ENCODE assay signal across 17 mouse cellular contexts in the genomic region with DNA sequence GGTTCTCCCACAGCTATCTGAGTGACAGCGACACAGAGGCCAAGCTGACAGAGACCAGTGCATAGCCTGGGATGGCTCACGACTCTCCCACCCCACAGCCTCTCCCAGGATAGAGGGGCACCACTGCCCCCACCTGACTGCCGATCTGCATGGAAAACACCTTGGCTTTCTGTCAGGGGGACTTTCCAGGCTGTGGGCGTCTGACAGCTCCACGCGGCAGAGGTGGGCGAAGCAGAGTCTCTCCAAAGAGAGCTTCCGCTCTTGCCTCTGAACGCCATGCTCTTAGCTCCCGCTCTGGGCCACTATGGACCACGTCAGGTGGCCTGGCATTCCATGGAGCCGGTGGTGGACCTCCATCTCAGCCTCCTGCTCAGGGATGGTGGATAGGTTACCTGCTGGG. TPM values are rescaled to one million over a fixed set of nuclear protein-coding genes. Genes with fewer than 3 reads are reported as not detected.
DNase-seq lines count a peak whose midpoint lies in the region; ATAC-seq lines count a peak whose summit lies in the region.
"Had no signal": no experiment of that assay in that cellular context is flagged by ENCODE, and none has a peak within 500 bp of the region (broad histone marks: within the 10 kb centered on the region; RNA-seq: fewer than 3 reads in every experiment).

No protein-coding gene starts in this region.

- H3K4me3 ChIP-seq in hindbrain, embryonic 10.5 days: no peak overlapping the region
- H3K4me3 ChIP-seq in hindbrain, embryonic 14.5 days (replicated peaks; ENCODE audit: low read length): no peak overlapping the region
- H3K4me3 ChIP-seq in midbrain, embryonic 12.5 days: no peak overlapping the region
- H3K4me3 ChIP-seq in midbrain, embryonic 15.5 days: no peak overlapping the region
- no peak overlapping the region for H3K4me3 ChIP-seq in forebrain, embryonic 14.5 days (ENCODE audit: low read depth, low read length)
- no peak overlapping the region for H3K4me3 ChIP-seq in neural tube, embryonic 15.5 days (replicated peaks)
- H3K4me3 ChIP-seq: heart, adult 2 months had no signal

- ATAC-seq in hindbrain, embryonic 14.5 days (ENCODE audit: low FRiP score): no peak
- ATAC-seq in midbrain, embryonic 12.5 days (ENCODE audit: low FRiP score, low read depth): no peak
- no peak for ATAC-seq in midbrain, embryonic 15.5 days (replicated peaks)
- ATAC-seq in forebrain, embryonic 14.5 days: no peak
- ATAC-seq in neural tube, embryonic 15.5 days (ENCODE audit: low FRiP score): 0 out of 2 replicates have a peak, but pooled peaks have one; percentile 36
- ATAC-seq: inflammation-experienced regulatory T-cells, adult 6 months had no signal

- H3K27ac ChIP-seq in hindbrain, embryonic 10.5 days: peak overlapping the region; percentile 53; the same call in 1 of the 2 replicates
- no peak overlapping the region for H3K27ac ChIP-seq in hindbrain, embryonic 14.5 days
- peak overlapping the region; percentile 61; the same call in 1 of the 2 replicates for H3K27ac ChIP-seq in midbrain, embryonic 12.5 days (replicated peaks)
- H3K27ac ChIP-seq in midbrain, embryonic 15.5 days: no peak overlapping the region
- H3K27ac ChIP-seq in forebrain, embryonic 14.5 days (ENCODE audit: low read depth, low read length): peak overlapping the region; percentile 59; the same call in 1 of the 2 replicates
- peak overlapping the region; percentile 2; the same call in 1 of the 2 replicates for H3K27ac ChIP-seq in neural tube, embryonic 15.5 days (replicated peaks)
- H3K27ac ChIP-seq: heart, adult 2 months; liver, embryonic 14.5 days had no signal

- no peak overlapping the region for H3K4me2 ChIP-seq in hindbrain, embryonic 14.5 days (replicated peaks)
- H3K4me2 ChIP-seq in midbrain, embryonic 12.5 days (replicated peaks): no peak overlapping the region
- no peak overlapping the region for H3K4me2 ChIP-seq in midbrain, embryonic 15.5 days
- H3K4me2 ChIP-seq in forebrain, embryonic 14.5 days (ENCODE audit: low read length): no peak overlapping the region
- no peak overlapping the region for H3K4me2 ChIP-seq in neural tube, embryonic 15.5 days

- H3K9ac ChIP-seq in hindbrain, embryonic 14.5 days: no peak overlapping the region
- H3K9ac ChIP-seq in midbrain, embryonic 12.5 days (replicated peaks): no peak overlapping the region
- H3K9ac ChIP-seq in midbrain, embryonic 15.5 days: no peak overlapping the region
- no peak overlapping the region for H3K9ac ChIP-seq in forebrain, embryonic 14.5 days (ENCODE audit: low read length)
- no peak overlapping the region for H3K9ac ChIP-seq in neural tube, embryonic 15.5 days (replicated peaks)
- H3K9ac ChIP-seq: liver, embryonic 14.5 days had no signal

- peaks cover 36% of the 10 kb centered on the region for H3K36me3 ChIP-seq in hindbrain, embryonic 10.5 days
- H3K36me3 ChIP-seq in hindbrain, embryonic 14.5 days (replicated peaks; ENCODE audit: control insufficient read depth, insufficient read depth): peaks cover 32% of the 10 kb centered on the region
- H3K36me3 ChIP-seq in midbrain, embryonic 12.5 days: peaks cover 26% of the 10 kb centered on the region
- H3K36me3 ChIP-seq in midbrain, embryonic 15.5 days (replicated peaks): peaks cover 6% of the 10 kb centered on the region; the same call in 1 of the 2 replicates
- H3K36me3 ChIP-seq in forebrain, embryonic 14.5 days (ENCODE audit: control insufficient read depth, insufficient read depth, low read length): peaks cover 19% of the 10 kb centered on the region
- H3K36me3 ChIP-seq in neural tube, embryonic 15.5 days: peaks cover 22% of the 10 kb centered on the region

- peaks cover 60% of the 10 kb centered on the region for H3K4me1 ChIP-seq in hindbrain, embryonic 10.5 days (replicated peaks)
- peaks cover 37% of the 10 kb centered on the region for H3K4me1 ChIP-seq in hindbrain, embryonic 14.5 days (replicated peaks; ENCODE audit: control insufficient read depth, insufficient read depth, low read length)
- peaks cover 53% of the 10 kb centered on the region for H3K4me1 ChIP-seq in midbrain, embryonic 12.5 days
- peaks cover 50% of the 10 kb centered on the region for H3K4me1 ChIP-seq in midbrain, embryonic 15.5 days
- H3K4me1 ChIP-seq in forebrain, embryonic 14.5 days (ENCODE audit: control insufficient read depth, insufficient read depth, low read length): peaks cover 58% of the 10 kb centered on the region
- peaks cover 57% of the 10 kb centered on the region for H3K4me1 ChIP-seq in neural tube, embryonic 15.5 days

- peaks cover 82% of the 10 kb centered on the region for H3K27me3 ChIP-seq in hindbrain, embryonic 10.5 days (ENCODE audit: insufficient read depth, poor library complexity, severe bottlenecking)
- peaks cover 20% of the 10 kb centered on the region; the same call in 1 of the 2 replicates for H3K27me3 ChIP-seq in hindbrain, embryonic 14.5 days (ENCODE audit: control insufficient read depth, insufficient read depth, low read length)
- H3K27me3 ChIP-seq in midbrain, embryonic 12.5 days: peaks cover 72% of the 10 kb centered on the region
- H3K27me3 ChIP-seq in midbrain, embryonic 15.5 days (replicated peaks): 0 out of 2 replicates have a peak, but pooled peaks cover 6% of the 10 kb centered on the region
- H3K27me3 ChIP-seq in forebrain, embryonic 14.5 days (replicated peaks; ENCODE audit: control insufficient read depth, insufficient read depth, low read length): no peaks in the 10 kb centered on the region
- H3K27me3 ChIP-seq in neural tube, embryonic 15.5 days (replicated peaks): peaks cover 20% of the 10 kb centered on the region

- no peak for DNase-seq in hindbrain, embryonic 10.5 days (ENCODE audit: low spot score)
- no peak for DNase-seq in hindbrain, embryonic 14.5 days (ENCODE audit: low spot score)
- DNase-seq in forebrain, embryonic 14.5 days (ENCODE audit: low spot score): no peak
- no peak for DNase-seq in urinary bladder, adult 2 months (ENCODE audit: low spot score)
- DNase-seq: B cell, adult 2 months; cerebellum, adult 18-20 months; cerebellum, postnatal 36 days; gastrocnemius, postnatal 10 days; heart, adult 2 months; heart, postnatal 36 days; kidney, postnatal 10 days; right cerebral cortex, postnatal 25 days had no signal

- H3K9me3 ChIP-seq in hindbrain, embryonic 10.5 days: no peaks in the 10 kb centered on the region
- no peaks in the 10 kb centered on the region for H3K9me3 ChIP-seq in hindbrain, embryonic 14.5 days (ENCODE audit: control insufficient read depth, low read length)
- no peaks in the 10 kb centered on the region for H3K9me3 ChIP-seq in midbrain, embryonic 12.5 days
- no peaks in the 10 kb centered on the region for H3K9me3 ChIP-seq in midbrain, embryonic 15.5 days
- no peaks in the 10 kb centered on the region for H3K9me3 ChIP-seq in forebrain, embryonic 14.5 days (replicated peaks; ENCODE audit: control insufficient read depth, low read length)
- H3K9me3 ChIP-seq in neural tube, embryonic 15.5 days (replicated peaks): no peaks in the 10 kb centered on the region

- WGBS in hindbrain, embryonic 10.5 days: 59% methylated on average over 12 of the region's 12 CpGs
- 61% methylated on average over 12 of the region's 12 CpGs for WGBS in hindbrain, embryonic 14.5 days
- 59% methylated on average over 12 of the region's 12 CpGs for WGBS in midbrain, embryonic 12.5 days
- 67% methylated on average over 12 of the region's 12 CpGs for WGBS in midbrain, embryonic 15.5 days
- WGBS in forebrain, embryonic 14.5 days: 62% methylated on average over 12 of the region's 12 CpGs
- WGBS in neural tube, embryonic 15.5 days: 54% methylated on average over 12 of the region's 12 CpGs

RNA-seq across cellular contexts. Expression of a gene that starts 29.1 kb away (rescaled TPM):
- polyA plus RNA-seq in hindbrain, embryonic 10.5 days (2016; fragmentation: Nextera tagmentation; extraction: Ambion mirVana): 7.3 and 13.1 TPM in 2 replicates
- 2.8 and 6.1 TPM in 2 replicates for polyA plus RNA-seq in hindbrain, embryonic 14.5 days (2014; fragmentation: Nextera tagmentation; extraction: Ambion mirVana)
- 12.0 and 14.4 TPM in 2 replicates for polyA plus RNA-seq in midbrain, embryonic 12.5 days (2016; fragmentation: Nextera tagmentation; extraction: Ambion mirVana)
- 5.7 and 6.7 TPM in 2 replicates for polyA plus RNA-seq in midbrain, embryonic 15.5 days (2015; fragmentation: Nextera tagmentation; extraction: Ambion mirVana)
- 10.1 and 11.4 TPM in 2 replicates for polyA plus RNA-seq in forebrain, embryonic 14.5 days (2014; fragmentation: Nextera tagmentation; extraction: Ambion mirVana)
- 5.4 and 5.5 TPM in 2 replicates for polyA plus RNA-seq in neural tube, embryonic 15.5 days (2015; fragmentation: Nextera tagmentation; extraction: Ambion mirVana)
- polyA plus RNA-seq in urinary bladder, adult 2 months (2012; rRNA removed): 0.37 and 0.66 TPM in 2 replicates

Comparison
In these comparisons a context has a peak if more than half of its experiments do, and no peak if none do; other contexts are left out.
1. H3K27ac ChIP-seq: peak in hindbrain, embryonic 10.5 days (single experiment), midbrain, embryonic 12.5 days (single experiment), forebrain, embryonic 14.5 days (single experiment) and neural tube, embryonic 15.5 days (single experiment); none in hindbrain, embryonic 14.5 days (single experiment) and midbrain, embryonic 15.5 days (single experiment).